Mouse (Mus musculus) E14TG2a.4 (cell line): ENCODE measurements at regions not wholly inside any gene's neighbourhood (a gene's known extent, or its start where the extent isn't known, plus 50 kb on each side); places are given as distances from the start of the nearest gene placed in this dataset.

ENCODE experiments used
- CTCF ChIP-seq: conservative IDR thresholded peaks from 2 replicates; pipeline ENCODE4 v1.5.1; 2014; ENCODE audit warnings: low read length
- NANOG ChIP-seq: IDR thresholded peaks from 2 replicates; pipeline ENCODE4 v1.6.1; 2014; ENCODE audit warnings: borderline replicate concordance, low read length, mixed read lengths
- POU5F1 ChIP-seq: IDR thresholded peaks from 2 replicates; pipeline ENCODE4 v1.6.1; 2014; ENCODE audit warnings: low read length, borderline replicate concordance

DNA sequence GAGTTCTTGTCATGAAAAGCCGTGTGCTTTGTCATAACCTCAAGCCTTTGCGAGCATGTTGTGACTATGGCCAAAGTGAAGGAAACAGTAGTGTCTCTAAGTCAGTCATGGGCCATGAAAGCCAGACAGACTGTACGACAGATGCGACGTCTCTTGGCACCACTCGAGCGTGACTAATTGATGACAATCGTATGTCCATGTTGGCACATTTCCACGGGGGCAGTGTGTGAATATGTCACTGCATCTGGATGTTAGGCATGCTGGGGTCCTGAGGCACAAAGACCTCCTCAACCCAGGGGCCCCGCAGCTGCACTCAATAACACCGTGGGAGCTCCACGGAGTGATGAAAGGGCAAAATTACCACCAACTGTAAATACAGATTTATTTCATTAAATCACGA lies 77.1 kb upstream of the Paip1 start:
- no peak for TF ChIP-seq CTCF
- no peak for TF ChIP-seq NANOG
- no peak for TF ChIP-seq POU5F1
